Mouse (Mus musculus) megakaryocyte, embryonic 14.5 days (primary cell): Measurements from ENCODE around the gene Emd.

Experiments
- FLI1 ChIP-seq: IDR thresholded peaks from 2 replicates; pipeline ENCODE4 v1.6.1; 2012; ENCODE audit warnings: low read length, inconsistent platforms, mixed read lengths
- GATA1 ChIP-seq: IDR thresholded peaks from 3 replicates; pipeline ENCODE4 v1.6.1; 2012; ENCODE audit warnings: mixed read lengths, low read length, inconsistent platforms, borderline replicate concordance

DNA sequence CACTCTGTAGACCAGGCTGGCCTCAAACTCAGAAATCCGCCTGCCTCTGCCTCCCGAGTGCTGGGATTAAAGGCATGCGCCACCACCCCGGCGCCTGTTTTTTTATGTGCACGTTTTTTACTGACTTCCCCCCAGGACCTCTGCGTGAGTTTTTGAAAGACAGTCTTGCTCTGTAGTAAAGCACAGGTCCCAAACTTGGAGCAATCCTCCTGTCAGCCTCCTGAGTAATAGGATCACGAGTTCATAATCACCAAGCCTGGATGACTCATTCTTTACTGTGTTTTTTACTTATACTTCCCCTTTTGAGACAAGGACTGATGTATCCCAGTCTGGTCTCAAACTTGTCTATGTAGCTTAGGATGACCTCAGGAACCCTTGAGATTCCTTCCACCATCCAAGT lies 23.4 kb downstream of the Emd start:
- TF ChIP-seq FLI1 (no peak), GATA1 (no peak)
